Mouse (Mus musculus) adipocyte (in vitro differentiated cells): ENCODE results near the gene Raet1e.
A peak's percentile ranks its signal among the peaks of the same experiment; 100 is the strongest.
"Not testable (repeated sequence)": the region's sequence is repeated elsewhere in the genome, so short reads cannot be mapped to it uniquely, and the experiment has no call there.

Experiments used
- DNase-seq: peaks from one replicate; pipeline ENCODE4 v3.0.0-alpha.2; 2016; ENCODE audit warnings: low spot score

Raet1e gene

GRCm38 (mm10) chr10:22158310-22158999 is at the start of gene Raet1e, which contains the start of gene H60b:
TSS of gene Raet1e (plus strand) at chr10:22158569.
TSS of gene H60b (plus strand) at chr10:22158586.
- DNase-seq = not testable (repeated sequence)

GRCm38 (mm10) chr10:22140665-22141280 is 17.6 kb upstream of the Raet1e start:
- peak; percentile 48 for DNase-seq

DNA sequence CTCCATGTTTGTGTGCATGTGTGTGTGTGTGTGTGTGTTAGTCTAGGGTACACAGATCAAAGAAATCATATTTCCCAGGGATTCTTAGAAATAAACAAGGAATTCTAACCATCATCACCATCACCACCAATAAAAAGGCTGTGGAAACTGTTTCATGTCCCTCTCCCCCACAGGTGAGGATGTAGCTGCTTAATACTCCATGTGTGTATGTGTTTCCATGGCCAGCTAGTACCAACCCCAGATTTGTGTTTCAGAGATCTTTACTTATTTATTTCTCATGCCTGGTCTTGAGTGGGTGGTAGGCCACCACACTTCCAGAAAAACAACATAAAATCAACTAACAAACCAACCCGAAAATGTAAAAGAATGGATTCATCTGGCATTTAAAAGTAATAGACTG is 16.2 kb upstream of the Raet1e start:
- peak; percentile 93 for DNase-seq

DNA sequence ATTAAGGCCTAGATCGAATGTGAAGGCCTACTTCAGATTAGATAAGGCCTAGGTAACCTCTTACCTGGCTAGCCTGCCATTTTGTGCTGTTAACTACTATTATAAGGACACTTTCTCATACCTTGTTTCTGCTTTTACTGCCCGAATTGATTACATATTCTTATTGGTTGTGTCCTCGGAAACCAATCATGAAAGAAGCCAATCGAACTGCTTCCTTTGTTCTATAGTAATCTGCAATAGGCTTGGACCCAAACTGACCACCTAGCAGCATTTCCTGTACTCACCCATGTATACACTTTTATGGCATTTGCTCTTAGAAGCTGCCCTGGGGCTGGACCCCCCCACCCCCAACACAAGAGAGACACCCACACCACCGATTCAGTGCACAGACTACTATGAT is 15.4 kb upstream of the Raet1e start:
- no peak for DNase-seq

DNA sequence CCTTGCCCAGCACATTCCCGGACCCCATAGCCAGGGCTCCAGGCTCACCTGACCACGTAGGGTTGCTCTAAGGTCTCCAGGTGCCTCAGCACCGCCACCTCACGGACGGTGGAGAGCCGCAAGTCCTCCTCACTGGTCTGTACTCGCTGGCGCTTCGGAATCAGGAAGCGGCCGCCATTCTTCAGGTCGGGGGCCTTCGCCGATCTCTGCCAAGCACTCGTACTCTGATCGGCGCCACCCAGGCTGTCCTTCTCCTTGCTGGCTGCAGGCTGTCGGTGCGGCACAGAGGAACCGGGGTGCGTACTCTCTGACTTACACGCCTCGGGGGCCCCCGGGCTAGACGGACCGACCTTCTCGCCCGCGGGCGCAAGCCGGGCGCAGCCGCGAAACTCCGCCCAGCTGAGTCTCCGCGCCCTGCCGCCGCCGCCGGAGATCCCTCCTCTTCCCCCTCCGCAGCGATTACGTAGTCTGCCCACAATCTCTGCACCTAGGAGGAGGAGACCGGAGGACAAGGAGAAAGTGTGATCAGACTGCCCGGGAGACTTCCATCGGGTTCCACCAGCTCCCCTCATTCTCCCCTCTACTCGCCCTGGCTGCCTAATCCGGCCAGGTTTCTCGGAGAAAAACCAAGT is 9.8 kb upstream of the Raet1e start:
- DNase-seq = no peak

- peak; percentile 33 for DNase-seq
Observed at GRCm38 (mm10) chr10:22149073-22149690, 9.2 kb upstream of the Raet1e start, which contains the start of gene E030030I06Rik. TSS of gene E030030I06Rik (minus strand) at chr10:22149270.

- no peak for DNase-seq
Observed at GRCm38 (mm10) chr10:22149691-22150465, 8.5 kb upstream of the Raet1e start.

DNA sequence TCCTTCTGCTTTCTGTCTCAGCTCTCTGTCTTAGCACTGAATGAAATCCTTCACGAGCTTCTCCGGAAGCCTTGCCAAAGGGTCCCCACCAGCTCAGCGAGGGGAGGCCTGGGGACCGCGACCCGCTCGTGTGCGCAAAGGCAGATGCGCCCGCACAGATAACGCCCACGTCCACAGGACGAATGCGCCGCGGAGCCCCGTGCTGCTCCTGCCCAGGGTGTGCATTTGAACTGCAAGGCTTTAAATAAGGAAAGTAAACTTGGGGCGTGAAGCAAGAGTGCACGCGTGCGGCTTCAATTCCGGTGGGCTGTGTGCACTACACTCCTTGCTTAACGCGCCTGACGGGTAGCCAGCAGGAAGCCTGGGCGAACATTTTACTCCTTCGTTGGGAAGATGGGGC is 7.8 kb upstream of the Raet1e start:
- no peak for DNase-seq

DNA sequence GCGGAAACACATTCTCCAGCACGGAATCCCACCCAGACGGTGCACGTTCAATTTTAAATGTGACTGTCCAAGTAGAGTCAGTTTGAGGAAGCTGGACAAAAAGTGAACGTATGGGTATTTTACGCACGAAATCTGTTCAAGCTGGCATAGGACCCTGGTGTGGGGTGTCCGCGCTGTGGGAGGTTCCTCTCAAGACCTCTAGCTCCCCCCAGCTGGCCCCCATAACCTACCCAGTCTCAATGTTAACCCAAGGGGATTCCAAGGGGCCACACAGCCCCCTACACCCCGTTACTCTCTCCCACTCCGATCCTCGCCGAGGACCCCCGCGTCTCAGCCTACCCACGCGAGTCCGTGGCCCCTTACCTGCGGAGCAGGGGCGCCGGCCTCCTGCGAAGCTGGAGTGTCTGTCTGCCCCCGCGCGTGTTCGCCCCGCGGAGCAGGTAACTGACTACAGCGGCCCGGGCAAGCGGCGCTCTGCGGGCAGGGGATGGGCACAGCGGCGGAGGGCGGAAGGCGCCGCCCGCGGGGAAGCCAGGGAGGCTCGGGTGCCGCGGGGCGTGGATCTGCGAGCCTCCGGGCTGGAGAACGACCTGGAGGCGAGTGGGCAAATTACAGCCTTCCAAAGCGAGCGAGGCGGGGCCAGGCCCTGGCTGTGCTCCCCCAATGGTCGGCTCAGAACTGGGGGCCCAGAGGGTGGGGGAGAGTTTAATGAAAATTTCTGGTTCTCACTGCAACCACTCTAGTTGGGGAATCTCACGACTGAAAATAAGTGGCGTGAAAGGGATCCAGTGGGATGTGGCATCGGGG is 7.1 kb upstream of the Raet1e start:
- DNase-seq = not testable (repeated sequence)

- DNase-seq = not testable (repeated sequence)
Observed at GRCm38 (mm10) chr10:22151863-22152640, 6.3 kb upstream of the Raet1e start.

- DNase-seq = not testable (repeated sequence)
Observed at GRCm38 (mm10) chr10:22153147-22153690, 5.2 kb upstream of the Raet1e start.

DNA sequence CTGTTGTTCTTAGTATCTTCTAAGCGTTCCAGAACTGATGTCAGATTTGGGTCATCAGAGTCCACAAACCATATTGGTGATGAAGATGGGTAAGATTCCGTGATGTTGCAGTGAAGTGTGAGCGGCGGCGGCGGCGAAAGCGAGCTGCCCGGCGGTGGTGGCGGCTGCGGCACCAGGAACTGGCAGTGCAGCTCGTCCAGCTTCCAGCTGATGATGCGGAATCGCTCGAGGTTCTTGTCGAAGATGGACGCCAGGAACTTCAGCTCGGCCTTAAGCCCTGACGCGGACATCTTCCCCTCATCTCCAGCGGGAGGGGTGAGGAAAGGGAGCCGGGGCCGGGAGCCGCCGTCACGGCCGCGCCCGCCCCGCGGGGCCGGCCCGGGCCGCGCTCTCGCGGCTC is 4.2 kb upstream of the Raet1e start:
- DNase-seq = not testable (repeated sequence)

GRCm38 (mm10) chr10:22154871-22155799 is 3.2 kb upstream of the Raet1e start:
- DNase-seq = no peak

- DNase-seq = no peak
Observed at GRCm38 (mm10) chr10:22159131-22159561, 777 bp downstream of the Raet1e start.

GRCm38 (mm10) chr10:22159581-22160140 is 1.3 kb downstream of the Raet1e start:
- no peak for DNase-seq

- not testable (repeated sequence) for DNase-seq
Observed at GRCm38 (mm10) chr10:22163279-22163678, 4.9 kb downstream of the Raet1e start.

DNA sequence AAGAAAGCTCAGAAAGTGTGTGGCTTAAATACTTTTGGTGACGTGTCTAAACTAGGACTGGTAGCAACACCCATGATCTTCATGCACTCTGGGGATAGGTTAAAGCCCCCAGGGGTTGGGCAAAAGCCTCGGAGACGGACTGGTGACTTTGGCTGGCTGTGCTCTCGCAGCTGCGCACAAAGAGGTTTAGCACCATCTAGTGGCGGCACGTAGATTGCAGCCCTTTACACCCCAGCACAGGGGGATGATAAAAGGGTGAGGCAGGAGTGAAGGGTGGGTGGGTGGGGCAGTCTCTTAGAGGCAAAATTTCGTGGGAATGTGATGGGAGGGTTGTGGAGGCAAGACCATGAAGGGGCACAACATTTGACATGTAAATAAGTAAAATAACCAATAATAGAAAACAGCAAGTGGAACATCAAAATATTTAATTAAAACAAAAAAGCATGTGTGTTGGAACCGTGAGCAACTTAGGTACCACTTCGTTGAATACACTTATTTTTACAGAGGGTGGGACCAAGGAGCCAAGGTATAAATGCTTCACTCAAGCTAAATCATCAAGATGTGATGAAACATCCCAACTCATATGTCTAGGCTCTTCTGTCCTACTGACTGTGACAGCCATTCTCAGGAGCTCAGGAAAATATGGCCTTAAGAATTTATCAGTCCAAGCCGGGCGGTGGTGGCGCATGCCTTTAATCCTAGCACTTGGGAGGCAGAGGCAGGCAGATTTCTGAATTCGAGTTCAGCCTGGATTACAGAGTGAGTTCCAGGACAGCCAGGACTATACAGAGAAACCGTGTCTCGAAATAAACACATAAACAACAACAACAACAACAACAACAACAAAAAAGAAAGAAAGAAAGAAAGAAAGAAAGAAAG is 5.6 kb downstream of the Raet1e start:
- DNase-seq = not testable (repeated sequence)
